ENCODE assay signal across 8 mouse cellular contexts in genomic region chr10:18430973-18431372, GRCm38 (mm10).
DNase-seq lines count a peak whose midpoint lies in the region; ATAC-seq lines count a peak whose summit lies in the region.

No protein-coding gene starts in this region.

- H3K4me1 ChIP-seq in intestine, embryonic 16.5 days (ENCODE audit: control insufficient read depth, insufficient read depth, low read length) = 0 out of 2 replicates have a peak, but pooled peaks cover 2% of the 10 kb centered on the region

- peak overlapping the region; percentile 43 for H3K4me3 ChIP-seq in intestine, embryonic 16.5 days (ENCODE audit: low read length)

- peak; percentile 72 for ATAC-seq in granulocyte monocyte progenitor cell, adult 5-6 weeks (replicated peaks; ENCODE audit: poor library complexity, severe bottlenecking)
- ATAC-seq in intestine, embryonic 16.5 days = peak; percentile 86
- peak; percentile 56 for ATAC-seq in megakaryocyte-erythroid progenitor cell, adult 5-6 weeks (replicated peaks; ENCODE audit: low FRiP score, low TSS enrichment, poor library complexity, severe bottlenecking)
- ATAC-seq in activated CD4-positive, CD25-positive, alpha-beta regulatory T cell, adult 4 months = no peak

- peak overlapping the region; percentile 62 for H3K9ac ChIP-seq in intestine, embryonic 16.5 days (ENCODE audit: low read depth, low read length)

- H3K36me3 ChIP-seq in intestine, embryonic 16.5 days (ENCODE audit: control insufficient read depth, insufficient read depth, low read length) = 0 out of 2 replicates have a peak, but pooled peaks cover 2% of the 10 kb centered on the region

- H3K27ac ChIP-seq in intestine, embryonic 16.5 days (ENCODE audit: low read length) = peak overlapping the region; percentile 64

- peak; percentile 36 to 49 for DNase-seq in adrenal gland, adult 18-20 months (ENCODE audit: low spot score in 2 of 2)
- peak; percentile 38 for DNase-seq in embryo, embryonic 11.5 days (ENCODE audit: low read depth, low spot score)
- peak; percentile 83 for DNase-seq in left cerebral cortex, postnatal 4 days
- DNase-seq in right cerebral cortex, postnatal 36 days (ENCODE audit: low spot score in 2 of 2) = peak; percentile 34 to 35

- H3K4me2 ChIP-seq in intestine, embryonic 16.5 days (ENCODE audit: low read depth, low read length) = peak overlapping the region; percentile 68

- 0 out of 2 replicates have a peak, but pooled peaks cover 3% of the 10 kb centered on the region for H3K9me3 ChIP-seq in intestine, embryonic 16.5 days (ENCODE audit: control insufficient read depth, low read length)

- WGBS in intestine, embryonic 16.5 days = 17% methylated on average over 18 of the region's 18 CpGs

- no peaks in the 10 kb centered on the region for H3K27me3 ChIP-seq in intestine, embryonic 16.5 days (replicated peaks; ENCODE audit: control insufficient read depth, insufficient read depth, low read length)

- intact Hi-C loops in left cerebral cortex, postnatal 4 days (cut with DNase I) = no loop called here
